Mouse (Mus musculus): ENCODE results near the gene Rarres2.

Gene Rarres2

GRCm38 (mm10) chr6:48572572-48573061 lies at the start of gene Rarres2:
TSS of gene Rarres2 (minus strand) at chr6:48572789.
- DNase-seq (ENCODE audit: low read depth, low spot score) = no peak

DNA sequence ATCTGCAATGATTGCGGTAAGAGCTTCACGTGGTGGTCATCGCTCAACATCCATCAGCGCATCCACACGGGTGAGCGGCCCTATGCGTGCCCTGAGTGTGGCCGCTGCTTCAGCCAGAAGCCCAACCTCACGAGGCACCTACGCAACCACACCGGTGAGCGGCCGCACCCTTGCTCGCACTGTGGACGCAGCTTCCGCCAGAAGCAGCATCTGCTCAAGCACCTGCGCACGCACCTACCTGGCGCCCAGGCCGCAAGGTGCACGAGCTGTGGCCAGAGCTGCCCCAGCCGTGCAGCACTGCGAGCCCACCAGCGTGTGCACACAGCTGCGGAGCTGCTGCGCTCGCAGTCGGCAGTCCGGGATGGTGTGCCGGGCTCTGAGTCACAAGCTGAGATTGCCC lies 47.4 kb upstream of the Rarres2 start:
- DNase-seq (ENCODE audit: low read depth, low spot score) = no peak

DNA sequence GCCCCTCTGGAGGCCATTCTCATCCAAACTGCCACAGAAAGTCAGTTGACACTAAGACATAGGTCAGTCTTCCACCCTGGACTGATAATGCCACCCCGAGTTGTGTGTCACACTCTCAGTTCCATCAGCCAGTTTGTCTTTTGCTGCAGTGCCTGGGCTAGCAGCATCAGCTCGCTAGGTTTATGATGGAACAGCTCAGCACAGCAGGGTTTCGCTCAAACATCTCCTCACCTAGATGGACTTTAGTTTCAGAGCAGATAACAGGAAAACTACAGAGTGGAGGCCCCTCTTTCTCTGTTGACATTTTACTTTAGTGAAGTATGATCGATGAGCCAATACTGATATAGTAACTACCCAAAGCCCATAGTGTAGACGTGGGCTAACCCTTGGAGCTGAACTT lies 42.2 kb upstream of the Rarres2 start:
- DNase-seq (ENCODE audit: low read depth, low spot score) = no peak

DNA sequence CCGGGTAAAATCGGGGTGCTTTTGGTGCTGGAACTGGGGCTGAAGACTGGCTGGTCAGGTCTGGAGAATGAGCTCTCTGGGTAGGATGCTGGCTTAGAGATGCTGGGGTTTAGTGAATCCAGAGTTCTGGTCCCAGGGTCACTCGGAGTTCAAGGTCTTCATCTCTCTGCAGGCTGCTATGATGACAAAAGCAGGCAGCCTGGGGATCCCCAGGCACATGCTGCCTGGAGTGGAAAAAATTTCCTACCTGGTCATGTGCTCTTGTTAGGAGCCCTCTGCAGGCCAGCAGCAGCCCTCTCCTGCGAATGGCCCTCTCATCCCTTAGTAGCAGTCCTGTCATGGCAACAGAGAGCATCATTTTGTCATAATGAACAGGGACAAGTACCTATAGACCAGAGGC lies 40.9 kb upstream of the Rarres2 start:
- DNase-seq (ENCODE audit: low read depth, low spot score) = no peak

DNA sequence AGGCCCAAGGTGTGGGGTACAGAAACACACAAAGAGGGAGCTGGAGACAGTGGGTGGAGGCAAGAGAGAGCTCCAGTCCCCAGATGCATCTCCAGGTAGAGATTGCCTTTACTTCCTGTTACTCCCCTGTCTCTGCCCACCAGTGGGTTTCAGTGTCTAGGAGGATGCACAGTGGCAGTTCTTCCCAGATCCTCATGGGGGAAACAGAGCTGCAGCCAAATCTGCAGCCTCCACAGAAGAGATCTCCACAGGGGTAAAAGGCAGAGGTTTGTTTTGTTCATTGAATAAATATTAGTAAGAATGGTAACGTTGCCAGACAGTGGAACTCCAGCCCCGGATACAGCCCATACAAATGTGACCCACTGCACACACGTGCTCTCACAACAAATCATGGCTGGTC lies 38.1 kb upstream of the Rarres2 start:
- no peak for DNase-seq (ENCODE audit: low read depth, low spot score)

DNA sequence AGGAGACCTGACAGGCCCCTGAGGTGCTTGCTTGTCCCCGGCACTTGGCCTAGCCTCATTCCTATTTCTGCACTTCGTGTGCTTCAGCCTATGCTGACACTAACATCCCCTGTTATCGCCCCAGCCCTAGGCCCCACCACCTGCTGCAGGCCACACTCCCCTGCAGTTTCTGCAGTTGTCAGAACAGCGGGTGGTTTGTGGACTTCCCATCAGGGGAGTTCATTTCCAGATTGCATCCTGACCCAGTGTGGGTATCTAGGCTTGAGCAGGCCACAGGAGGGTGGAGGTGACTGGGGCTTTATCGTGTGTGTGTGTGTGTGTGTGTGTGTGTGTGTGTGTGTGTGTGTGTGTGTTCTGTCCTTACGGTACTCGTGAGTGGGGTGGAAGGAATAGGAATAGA lies 36.9 kb upstream of the Rarres2 start:
- no peak for DNase-seq (ENCODE audit: low read depth, low spot score)

DNA sequence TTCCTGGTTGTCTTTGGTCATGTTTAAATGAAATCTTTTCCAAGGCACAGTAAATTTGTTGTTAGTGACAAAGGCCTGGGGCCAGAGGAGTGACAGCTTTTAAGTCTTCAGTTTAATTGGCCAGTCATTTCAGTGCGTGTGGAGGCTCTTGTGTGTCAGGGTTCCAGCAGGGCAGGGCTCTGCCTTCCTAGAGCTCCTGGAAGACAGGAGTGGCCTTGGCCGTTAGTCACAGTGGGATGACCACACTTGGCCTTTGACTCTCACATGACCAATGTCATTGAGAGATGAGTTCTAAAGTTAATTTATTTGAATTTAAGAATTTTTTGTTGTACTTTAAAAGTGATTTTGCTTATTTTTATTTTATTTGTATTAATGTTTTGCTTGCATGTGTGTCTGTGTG lies 35.5 kb upstream of the Rarres2 start:
- DNase-seq (ENCODE audit: low read depth, low spot score) = no peak

GRCm38 (mm10) chr6:48602080-48602741 lies 29.6 kb upstream of the Rarres2 start:
- DNase-seq (ENCODE audit: low read depth, low spot score) = peak; percentile 67

DNA sequence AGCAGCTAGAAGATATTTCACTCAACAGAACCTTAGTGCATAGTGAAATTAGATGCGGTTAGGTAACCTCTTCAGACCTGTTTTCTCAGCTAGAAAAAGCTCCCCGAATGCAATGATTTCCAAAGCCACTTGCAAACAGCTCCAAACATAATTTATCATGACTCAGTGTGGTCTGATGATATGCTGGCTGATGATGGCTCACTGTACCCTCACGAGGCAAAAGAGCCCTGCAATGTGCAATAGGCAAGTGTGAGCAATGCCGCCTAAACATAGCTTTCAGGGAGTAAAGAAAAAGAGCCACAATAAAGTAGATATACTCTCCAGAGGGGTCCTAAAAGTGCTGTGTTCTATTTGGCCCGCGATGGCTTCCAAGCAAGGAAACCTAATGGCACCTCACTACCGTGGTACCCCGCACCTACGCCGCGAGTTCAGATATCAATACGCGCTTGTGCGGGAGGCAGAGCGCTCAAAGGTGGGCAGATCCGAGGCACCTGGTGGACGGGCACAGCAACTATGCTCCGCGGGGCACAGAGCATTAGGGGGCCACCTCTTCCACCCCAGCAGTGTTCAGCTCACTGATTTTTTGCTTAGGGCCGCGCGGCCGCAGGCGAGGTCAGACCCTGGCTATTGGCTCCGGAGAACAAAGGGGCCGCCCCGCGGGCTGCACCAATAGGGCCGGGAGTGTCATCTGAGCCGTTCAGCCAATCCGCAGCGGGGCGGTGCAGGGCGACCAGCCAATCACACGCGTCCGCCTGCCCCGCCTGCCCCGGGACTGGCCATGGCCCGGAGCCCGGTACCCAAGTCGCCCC lies 28.9 kb upstream of the Rarres2 start, which contains the start of gene Zfp775:
Gene Zfp775 (plus strand): TSS at position 793 of the 809 bp plus-strand sequence.
- peak; percentile 87 for DNase-seq (ENCODE audit: low read depth, low spot score)

DNA sequence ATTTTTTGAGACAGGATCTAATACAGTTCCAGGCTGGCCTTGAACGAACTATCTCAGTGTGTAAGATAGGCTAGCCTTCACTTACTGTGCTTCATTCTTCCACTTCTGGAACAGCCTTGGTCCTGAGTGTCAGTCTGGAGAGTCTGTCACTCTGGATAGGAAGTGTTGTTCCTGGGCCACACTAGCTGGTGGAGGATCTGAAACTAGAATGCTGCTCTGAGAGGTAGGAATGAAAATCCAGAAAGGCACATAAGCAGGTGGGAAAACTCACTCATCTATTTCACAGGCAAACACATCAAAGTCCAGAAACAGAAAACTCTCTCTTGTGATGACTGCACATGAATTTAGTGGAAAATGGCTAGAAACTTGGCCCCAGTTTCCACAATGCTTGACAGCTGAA lies 28.0 kb upstream of the Rarres2 start:
- no peak for DNase-seq (ENCODE audit: low read depth, low spot score)

GRCm38 (mm10) chr6:48597233-48597625 lies 24.6 kb upstream of the Rarres2 start:
- no peak for DNase-seq (ENCODE audit: low read depth, low spot score)

DNA sequence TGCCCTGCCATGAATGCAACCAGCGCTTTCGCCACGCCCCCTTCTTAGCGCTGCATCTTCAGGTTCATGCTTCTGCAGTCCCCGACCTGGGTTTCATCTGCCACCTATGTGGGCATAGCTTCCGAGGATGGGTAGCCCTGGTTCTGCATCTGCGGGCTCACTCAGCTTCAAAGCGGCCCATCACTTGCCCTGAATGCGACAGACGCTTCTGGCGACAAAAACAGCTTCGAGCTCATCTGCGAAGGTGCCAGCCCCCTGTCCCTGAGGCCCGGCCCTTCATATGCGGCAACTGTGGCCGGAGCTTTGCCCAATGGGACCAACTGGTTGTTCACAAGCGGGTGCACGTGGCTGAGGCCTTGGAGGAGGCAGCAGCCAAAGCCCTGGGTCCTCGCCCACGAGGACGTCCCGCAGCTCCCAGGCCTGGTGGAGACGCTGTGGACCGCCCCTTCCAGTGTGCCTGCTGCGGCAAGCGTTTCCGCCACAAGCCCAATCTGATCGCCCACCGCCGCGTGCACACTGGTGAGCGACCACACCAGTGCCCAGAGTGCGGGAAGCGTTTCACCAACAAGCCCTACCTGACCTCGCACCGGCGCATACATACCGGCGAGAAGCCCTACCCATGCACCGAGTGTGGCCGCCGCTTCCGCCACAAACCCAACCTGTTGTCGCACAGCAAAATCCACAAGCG lies 24.1 kb upstream of the Rarres2 start:
- DNase-seq (ENCODE audit: low read depth, low spot score) = no peak

DNA sequence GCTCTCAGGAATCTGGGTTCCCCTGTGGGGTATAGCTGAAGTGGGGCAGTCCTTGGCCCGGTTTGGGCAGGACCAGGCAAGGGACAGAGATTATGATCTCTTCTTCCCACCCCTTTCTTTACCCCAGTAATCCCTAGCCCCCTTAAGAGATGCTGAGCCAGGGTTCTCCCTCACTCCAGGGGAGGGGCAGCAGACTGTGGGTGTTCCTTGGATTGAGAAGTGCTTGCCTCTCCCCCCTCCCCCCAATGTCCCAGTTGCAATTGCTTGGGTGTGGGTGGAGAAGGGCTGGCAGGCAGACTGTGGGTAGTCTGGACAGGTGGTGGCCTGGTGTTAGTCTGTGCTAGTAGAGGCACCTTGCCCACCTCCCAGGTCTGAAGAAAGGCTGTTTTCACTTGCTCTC lies 22.7 kb upstream of the Rarres2 start:
- DNase-seq (ENCODE audit: low read depth, low spot score) = no peak

DNA sequence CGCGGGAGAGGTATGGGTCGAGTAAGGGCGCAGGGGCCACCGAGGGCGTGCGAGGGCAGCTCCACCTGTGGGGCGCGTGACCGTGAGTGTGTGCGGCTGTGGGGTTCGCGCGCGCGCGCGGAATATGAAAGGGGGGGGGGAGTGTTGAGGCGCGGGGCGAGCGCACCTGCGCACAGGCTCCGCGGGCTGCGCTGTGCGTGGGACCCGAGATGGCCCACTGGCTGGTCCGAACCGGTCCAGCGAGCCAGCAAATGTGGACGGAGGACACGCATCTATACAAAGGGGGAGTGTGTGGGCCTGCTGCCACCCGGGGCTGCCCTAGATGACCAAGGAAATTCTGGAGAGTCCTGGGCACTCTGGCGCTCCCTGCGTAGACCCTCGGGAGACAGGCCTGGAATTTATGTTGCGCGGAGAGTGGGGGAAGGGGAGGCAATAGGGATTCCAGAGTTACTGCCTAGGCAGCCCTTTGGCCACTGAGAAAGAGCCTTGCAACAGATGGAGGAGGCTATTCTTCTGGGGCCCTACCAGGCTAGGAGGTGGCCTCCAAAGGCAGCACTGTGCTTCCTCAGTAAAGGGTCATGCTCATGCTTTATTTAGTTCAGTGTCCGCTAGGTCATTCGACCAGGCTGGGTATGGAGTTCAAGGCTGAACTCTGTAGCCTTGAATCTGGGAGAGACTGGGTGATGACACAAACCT lies 21.6 kb upstream of the Rarres2 start:
- no peak for DNase-seq (ENCODE audit: low read depth, low spot score)

DNA sequence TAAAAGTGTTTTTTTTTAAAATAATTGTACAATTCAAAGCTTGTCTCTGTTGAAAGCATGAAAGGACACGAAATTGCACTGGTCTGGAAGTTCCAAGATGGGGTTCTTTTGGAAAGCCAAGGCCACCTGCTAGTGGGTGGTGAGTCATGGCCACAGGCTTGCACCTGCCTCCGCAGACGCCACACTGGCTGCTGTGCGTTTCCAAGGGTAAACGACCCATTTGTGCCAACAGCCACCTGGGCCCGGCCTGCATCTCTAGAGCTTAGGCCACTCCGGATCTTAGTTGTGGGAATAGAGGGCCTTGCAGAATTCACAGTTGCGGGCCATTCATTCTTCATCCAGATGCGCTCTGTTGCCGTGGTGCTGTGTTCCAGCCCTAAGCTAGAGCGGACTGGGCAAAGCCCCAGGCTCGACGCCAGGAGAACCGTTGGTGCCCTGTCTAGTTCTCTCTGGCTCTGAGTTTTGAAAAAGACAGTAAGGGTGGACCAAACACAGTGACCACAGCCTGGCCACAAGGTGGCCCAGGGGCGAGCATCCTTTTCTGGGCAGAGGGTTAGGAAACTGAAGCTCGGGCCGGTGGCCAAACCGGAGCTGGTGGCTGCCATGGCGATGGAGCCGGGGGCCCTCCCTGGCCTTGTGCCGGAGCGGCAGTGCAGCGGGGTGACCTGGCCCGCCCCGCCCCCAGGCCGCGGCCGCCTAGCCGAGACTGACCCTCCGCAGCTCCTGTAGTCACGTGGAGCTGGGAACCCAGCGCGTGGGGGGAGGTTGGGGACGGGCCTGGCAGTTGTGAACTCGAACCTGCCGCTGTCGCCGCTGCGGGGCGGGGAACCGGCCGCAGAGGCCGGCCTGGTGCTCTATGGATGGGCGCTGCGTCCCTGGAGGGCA lies 20.8 kb upstream of the Rarres2 start, which contains the start of the genes Repin1 and Gm44965:
Gene Repin1 (plus strand): TSS at position 726 of the 885 bp plus-strand sequence.
Gene Gm44965 (plus strand): TSS at position 784 of the 885 bp plus-strand sequence.
- DNase-seq (ENCODE audit: low read depth, low spot score) = no peak

DNA sequence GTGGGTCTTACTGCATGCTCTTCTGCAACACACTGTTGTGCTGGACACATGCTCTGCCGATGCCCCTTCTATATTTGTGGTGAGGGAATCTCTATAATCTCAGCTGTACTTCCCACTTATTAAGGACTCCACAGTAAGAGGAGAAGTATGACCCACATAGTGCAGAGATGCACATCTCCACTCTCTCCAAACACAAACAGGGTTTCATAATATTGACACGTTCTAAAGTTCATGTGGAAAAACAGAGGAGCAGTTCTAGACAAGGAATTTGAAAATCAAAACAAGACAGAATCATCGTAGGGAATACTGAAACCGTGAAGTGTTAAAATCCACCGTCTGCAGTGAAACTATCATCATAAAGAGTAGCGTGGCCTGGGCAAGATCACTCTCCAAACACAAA lies 19.3 kb upstream of the Rarres2 start:
- no peak for DNase-seq (ENCODE audit: low read depth, low spot score)

GRCm38 (mm10) chr6:48591221-48591845 lies 18.7 kb upstream of the Rarres2 start:
- no peak for DNase-seq (ENCODE audit: low read depth, low spot score)

DNA sequence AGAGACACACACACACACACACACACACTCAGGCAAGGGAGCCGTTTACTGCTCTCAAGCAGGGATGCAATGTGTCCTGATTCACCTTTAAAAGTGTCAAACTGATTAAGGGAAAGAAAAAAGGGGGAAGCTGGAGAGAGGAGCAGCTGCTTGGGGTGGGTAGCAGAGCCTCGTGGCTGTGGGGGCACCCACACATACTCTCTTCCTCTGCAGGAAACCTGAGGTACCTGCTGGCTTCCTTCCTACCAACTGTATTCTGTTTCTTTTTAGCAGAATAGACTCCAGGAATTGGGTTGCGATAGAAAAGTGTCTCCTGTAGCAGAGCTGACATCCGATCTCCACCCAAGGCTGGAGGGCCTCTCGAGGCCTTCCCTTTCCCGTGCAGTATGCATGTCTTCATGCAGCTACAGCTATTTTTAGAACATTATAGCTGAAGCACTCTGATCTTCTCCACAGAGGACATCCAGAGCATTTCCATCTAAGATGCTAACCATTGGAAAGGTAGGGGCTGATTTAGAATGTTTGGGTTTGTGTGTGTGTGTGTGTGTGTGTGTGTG lies 16.7 kb upstream of the Rarres2 start, which contains the start of gene Gm45021:
Gene Gm45021 (plus strand): TSS at position 417 of the 557 bp plus-strand sequence.
- DNase-seq (ENCODE audit: low read depth, low spot score) = no peak

DNA sequence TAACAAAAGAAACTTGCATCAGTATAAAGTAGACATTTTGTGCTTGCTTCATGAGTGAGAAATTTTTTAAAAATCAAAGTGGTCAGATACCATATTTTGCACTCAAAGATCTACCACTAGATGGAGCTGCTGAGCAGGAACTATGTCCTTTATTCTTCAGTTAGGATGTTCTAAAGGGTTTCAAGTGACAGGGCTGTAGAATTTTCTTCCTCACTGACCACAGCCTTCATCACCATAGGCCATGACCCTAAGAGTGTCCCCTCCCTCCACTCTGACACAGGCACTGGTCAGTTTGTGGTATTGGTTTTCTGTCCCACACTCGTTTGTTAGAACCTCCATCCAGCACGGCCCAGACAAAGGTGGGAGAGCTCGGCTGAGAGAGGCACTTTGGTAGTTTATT lies 9.4 kb upstream of the Rarres2 start:
- no peak for DNase-seq (ENCODE audit: low read depth, low spot score)

DNA sequence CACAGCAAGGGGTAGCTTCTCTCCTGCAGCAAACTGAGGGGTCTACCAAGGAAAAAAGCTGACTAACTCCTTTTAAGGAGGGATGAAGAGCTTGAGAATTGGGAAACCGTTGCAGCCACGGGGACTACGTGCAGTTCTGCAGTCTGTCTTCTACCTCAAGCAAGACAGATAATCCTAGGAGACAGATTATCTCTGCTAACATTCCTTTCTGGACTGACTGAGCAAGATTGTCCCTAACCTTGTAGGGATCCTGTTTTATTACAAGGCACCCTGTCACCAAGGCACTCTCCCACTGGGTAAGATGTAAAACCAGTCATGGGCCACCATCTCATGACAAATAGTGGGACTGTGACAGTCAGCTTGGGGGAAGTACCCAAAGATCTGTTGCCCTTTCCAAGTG lies 8.7 kb upstream of the Rarres2 start:
- no peak for DNase-seq (ENCODE audit: low read depth, low spot score)

All from telencephalon, adult 2 months (tissue).